Mouse (Mus musculus): ENCODE data around the gene Hsd3b7. TPM values are rescaled to one million over a fixed set of nuclear protein-coding genes. Genes with fewer than 3 reads are reported as not detected.
A peak's percentile ranks its signal among the peaks of the same experiment; 100 is the strongest.

Hsd3b7 gene
- 28.0 and 29.8 TPM in 2 replicates for polyA plus RNA-seq (2016; fragmentation: Nextera tagmentation; extraction: Ambion mirVana)

GRCm38 (mm10) chr7:127800435-127801009, at the start of gene Hsd3b7:
Gene Hsd3b7, plus strand, starts transcription at chr7:127800604.
- Histone ChIP-seq H3K27ac (peak within 1 kb of the TSS; percentile 42), H3K4me3 (peak within 1 kb of the TSS; percentile 16), H3K9ac (peak within 1 kb of the TSS; percentile 37; the same call in 1 of the 2 replicates), H3K4me1 (peaks cover 54% of the 10 kb centered on the region), H3K4me2 (peak within 1 kb of the TSS; percentile 45), H3K27me3 (replicated peaks) (no peaks in the 10 kb centered on the region), H3K36me3 (peaks cover 72% of the 10 kb centered on the region), H3K9me3 (replicated peaks) (no peaks in the 10 kb centered on the region)
- WGBS (ENCODE audit: insufficient replicate concordance) = 24% methylated on average over 6 of the region's 6 CpGs
- ATAC-seq = peak; percentile 61

- peaks cover 76% of the 10 kb centered on the region for H3K36me3 ChIP-seq
- no peak for ATAC-seq
- WGBS (ENCODE audit: insufficient replicate concordance) = 81% methylated on average over 5 of the region's 5 CpGs
Observed at GRCm38 (mm10) chr7:127751619-127752018, 48.8 kb upstream of the Hsd3b7 start.

GRCm38 (mm10) chr7:127752069-127752468, 48.3 kb upstream of the Hsd3b7 start:
- Histone ChIP-seq H3K36me3 (peaks cover 80% of the 10 kb centered on the region), H3K4me2 (no peak overlapping the region), H3K27me3 (replicated peaks) (no peaks in the 10 kb centered on the region), H3K9me3 (replicated peaks) (no peaks in the 10 kb centered on the region), H3K27ac (no peak overlapping the region), H3K4me1 (peaks cover 11% of the 10 kb centered on the region), H3K4me3 (no peak overlapping the region), H3K9ac (no peak overlapping the region)
- whole genome bisulfite sequencing (ENCODE audit: insufficient replicate concordance) = 85% methylated on average over 27 of the region's 27 CpGs
- ATAC-seq = no peak

More at GRCm38 (mm10) chr7:127751619-127752018, 48.8 kb upstream of the Hsd3b7 start:
- H3K27ac ChIP-seq = no peak overlapping the region
- H3K4me2 ChIP-seq = no peak overlapping the region
- H3K4me3 ChIP-seq = no peak overlapping the region
- H3K9ac ChIP-seq = no peak overlapping the region
- peaks cover 15% of the 10 kb centered on the region for H3K4me1 ChIP-seq
- H3K27me3 ChIP-seq (replicated peaks) = no peaks in the 10 kb centered on the region
- no peaks in the 10 kb centered on the region for H3K9me3 ChIP-seq (replicated peaks)

GRCm38 (mm10) chr7:127753158-127753557, 47.2 kb upstream of the Hsd3b7 start:
- no peak overlapping the region for H3K4me3 ChIP-seq
- H3K36me3 ChIP-seq = peaks cover 87% of the 10 kb centered on the region
- no peaks in the 10 kb centered on the region for H3K9me3 ChIP-seq (replicated peaks)
- 52% methylated on average over 5 of the region's 5 CpGs for WGBS (ENCODE audit: insufficient replicate concordance)
- H3K27ac ChIP-seq = no peak overlapping the region
- H3K27me3 ChIP-seq (replicated peaks) = no peaks in the 10 kb centered on the region
- H3K9ac ChIP-seq = no peak overlapping the region
- H3K4me1 ChIP-seq = 0 out of 2 replicates have a peak, but pooled peaks cover 2% of the 10 kb centered on the region
- H3K4me2 ChIP-seq = no peak overlapping the region
- ATAC-seq = no peak

GRCm38 (mm10) chr7:127753741-127754140, 46.7 kb upstream of the Hsd3b7 start:
- ATAC-seq = no peak
- Histone ChIP-seq H3K27ac (no peak overlapping the region), H3K4me1 (no peaks in the 10 kb centered on the region), H3K9me3 (replicated peaks) (no peaks in the 10 kb centered on the region), H3K27me3 (replicated peaks) (no peaks in the 10 kb centered on the region), H3K9ac (no peak overlapping the region), H3K4me3 (no peak overlapping the region), H3K4me2 (no peak overlapping the region), H3K36me3 (peaks cover 81% of the 10 kb centered on the region)
- 76% methylated on average over 7 of the region's 7 CpGs for WGBS (ENCODE audit: insufficient replicate concordance)

GRCm38 (mm10) chr7:127759716-127760115, 40.7 kb upstream of the Hsd3b7 start:
- ATAC-seq = no peak
- H3K9ac ChIP-seq = 0 out of 2 replicates have a peak overlapping the region, but pooled peaks have one; percentile 9
- H3K36me3 ChIP-seq = peaks cover 51% of the 10 kb centered on the region
- H3K9me3 ChIP-seq (replicated peaks) = no peaks in the 10 kb centered on the region
- no peaks in the 10 kb centered on the region for H3K27me3 ChIP-seq (replicated peaks)
- H3K4me3 ChIP-seq = no peak overlapping the region
- peaks cover 17% of the 10 kb centered on the region for H3K4me1 ChIP-seq
- no peak overlapping the region for H3K4me2 ChIP-seq
- 27% methylated on average over 6 of the region's 6 CpGs for WGBS (ENCODE audit: insufficient replicate concordance)
- peak overlapping the region; percentile 7; the same call in 1 of the 2 replicates for H3K27ac ChIP-seq

- H3K9me3 ChIP-seq (replicated peaks) = no peaks in the 10 kb centered on the region
- H3K27ac ChIP-seq = no peak overlapping the region
- WGBS (ENCODE audit: insufficient replicate concordance) = 80% methylated on average over 3 of the region's 3 CpGs
- H3K4me1 ChIP-seq = peaks cover 20% of the 10 kb centered on the region
- no peak for ATAC-seq
- peaks cover 49% of the 10 kb centered on the region for H3K36me3 ChIP-seq
- H3K9ac ChIP-seq = no peak overlapping the region
- no peak overlapping the region for H3K4me2 ChIP-seq
- no peaks in the 10 kb centered on the region for H3K27me3 ChIP-seq (replicated peaks)
- no peak overlapping the region for H3K4me3 ChIP-seq
Observed at GRCm38 (mm10) chr7:127760478-127760877, 39.9 kb upstream of the Hsd3b7 start.

GRCm38 (mm10) chr7:127761026-127761425, 39.4 kb upstream of the Hsd3b7 start:
- no peak overlapping the region for H3K4me3 ChIP-seq
- WGBS (ENCODE audit: insufficient replicate concordance) = 19% methylated on average over 7 of the region's 7 CpGs
- H3K4me1 ChIP-seq = peaks cover 26% of the 10 kb centered on the region
- H3K4me2 ChIP-seq = no peak overlapping the region
- peak; percentile 59; the same call in 1 of the 2 replicates for ATAC-seq
- H3K27ac ChIP-seq = no peak overlapping the region
- peaks cover 55% of the 10 kb centered on the region for H3K36me3 ChIP-seq
- no peak overlapping the region for H3K9ac ChIP-seq
- H3K9me3 ChIP-seq (replicated peaks) = no peaks in the 10 kb centered on the region
- no peaks in the 10 kb centered on the region for H3K27me3 ChIP-seq (replicated peaks)

GRCm38 (mm10) chr7:127763642-127764041, 36.8 kb upstream of the Hsd3b7 start:
- H3K36me3 ChIP-seq = peaks cover 54% of the 10 kb centered on the region
- ATAC-seq = no peak

GRCm38 (mm10) chr7:127765756-127766155, 34.6 kb upstream of the Hsd3b7 start:
- peak overlapping the region; percentile 96 for H3K27ac ChIP-seq
- H3K36me3 ChIP-seq = peaks cover 54% of the 10 kb centered on the region
- no peak overlapping the region for H3K9ac ChIP-seq
- no peak overlapping the region for H3K4me3 ChIP-seq
- H3K4me1 ChIP-seq = peaks cover 58% of the 10 kb centered on the region
- H3K27me3 ChIP-seq (replicated peaks) = no peaks in the 10 kb centered on the region
- H3K4me2 ChIP-seq = no peak overlapping the region
- H3K9me3 ChIP-seq (replicated peaks) = no peaks in the 10 kb centered on the region
- WGBS (ENCODE audit: insufficient replicate concordance) = 74% methylated on average over 2 of the region's 2 CpGs
- no peak for ATAC-seq

More at GRCm38 (mm10) chr7:127763642-127764041, 36.8 kb upstream of the Hsd3b7 start:
- H3K27me3 ChIP-seq (replicated peaks) = no peaks in the 10 kb centered on the region
- no peak overlapping the region for H3K4me2 ChIP-seq
- no peak overlapping the region for H3K9ac ChIP-seq
- 83% methylated on average over 4 of the region's 4 CpGs for WGBS (ENCODE audit: insufficient replicate concordance)
- peaks cover 52% of the 10 kb centered on the region for H3K4me1 ChIP-seq
- H3K27ac ChIP-seq = no peak overlapping the region
- no peaks in the 10 kb centered on the region for H3K9me3 ChIP-seq (replicated peaks)
- H3K4me3 ChIP-seq = no peak overlapping the region

GRCm38 (mm10) chr7:127766851-127767609, 33.4 kb upstream of the Hsd3b7 start:
- peak overlapping the region; percentile 67 for H3K4me3 ChIP-seq
- H3K9me3 ChIP-seq (replicated peaks) = no peaks in the 10 kb centered on the region
- H3K36me3 ChIP-seq = peaks cover 49% of the 10 kb centered on the region
- peak; percentile 94 for ATAC-seq
- peak overlapping the region; percentile 76 for H3K9ac ChIP-seq
- WGBS (ENCODE audit: insufficient replicate concordance) = 31% methylated on average over 17 of the region's 17 CpGs
- peaks cover 68% of the 10 kb centered on the region for H3K4me1 ChIP-seq
- peak overlapping the region; percentile 96 for H3K27ac ChIP-seq
- peak overlapping the region; percentile 86 for H3K4me2 ChIP-seq
- H3K27me3 ChIP-seq (replicated peaks) = no peaks in the 10 kb centered on the region

- peak overlapping the region; percentile 76 for H3K9ac ChIP-seq
- H3K4me3 ChIP-seq = peak overlapping the region; percentile 67
- peaks cover 44% of the 10 kb centered on the region for H3K36me3 ChIP-seq
- peak overlapping the region; percentile 96 for H3K27ac ChIP-seq
- WGBS (ENCODE audit: insufficient replicate concordance) = 52% methylated on average over 19 of the region's 19 CpGs
- H3K4me2 ChIP-seq = peak overlapping the region; percentile 86
- peaks cover 73% of the 10 kb centered on the region for H3K4me1 ChIP-seq
- no peaks in the 10 kb centered on the region for H3K27me3 ChIP-seq (replicated peaks)
- H3K9me3 ChIP-seq (replicated peaks) = no peaks in the 10 kb centered on the region
- ATAC-seq = peak; percentile 53
Observed at GRCm38 (mm10) chr7:127767671-127768345, 32.6 kb upstream of the Hsd3b7 start.
